Mouse (Mus musculus): ENCODE data around the gene Pgm5. TPM values are rescaled to one million over a fixed set of nuclear protein-coding genes. Genes with fewer than 3 reads are reported as not detected.

Gene Pgm5
- total and polyA plus RNA-seq, 3 experiments: not detected

GRCm38 (mm10) chr19:24897006-24897895 is 35.6 kb upstream of the Pgm5 start:
- no peaks in the 10 kb centered on the region for H3K36me3 ChIP-seq (ENCODE audit: control insufficient read depth in 1 of 2, insufficient read depth in 2 of 2, low read length in 2 of 2)
- H3K9me3 ChIP-seq (replicated peaks; ENCODE audit: insufficient read depth, low read length): no peaks in the 10 kb centered on the region
- H3K4me3 ChIP-seq (ENCODE audit: control insufficient read depth in 1 of 2, insufficient read depth in 1 of 2, low read depth in 2 of 2, low read length in 2 of 2): no peak overlapping the region
- H3K9ac ChIP-seq (ENCODE audit: control insufficient read depth, low read depth, low read length, poor library complexity, severe bottlenecking): no peak overlapping the region
- H3K4me1 ChIP-seq (ENCODE audit: control insufficient read depth in 1 of 2, insufficient read depth in 2 of 2, low read length in 2 of 2): no peaks in the 10 kb centered on the region
- H3K79me2 ChIP-seq (ENCODE audit: control insufficient read depth, insufficient read depth, low read length, poor library complexity): no peaks in the 10 kb centered on the region
- H3K27me3 ChIP-seq (ENCODE audit: control insufficient read depth in 1 of 2, insufficient read depth in 2 of 2, low read length in 2 of 2): no peaks in the 10 kb centered on the region
- DNase-seq (ENCODE audit: low read depth, low spot score): no peak
- H3K27ac ChIP-seq (ENCODE audit: control insufficient read depth, low read depth, low read length): no peak overlapping the region
- TF ChIP-seq MYB (IDR thresholded peaks at IDR 0.05; ENCODE audit: low read depth, low read length) (no peak), CTCF (IDR thresholded peaks at IDR 0.05 in 2 of 3, conservative IDR thresholded peaks at IDR 0.05 in 1 of 3; ENCODE audit: control insufficient read depth in 1 of 3, insufficient read depth in 1 of 3, low read depth in 2 of 3, low read length in 3 of 3, poor library complexity in 1 of 3, severe bottlenecking in 1 of 3) (no peak), MYC (IDR thresholded peaks at IDR 0.05; ENCODE audit: low read depth, low read length) (no peak), ELF1 (IDR thresholded peaks at IDR 0.05; ENCODE audit: low read depth, low read length) (no peak), MAFK (IDR thresholded peaks at IDR 0.05; ENCODE audit: borderline replicate concordance, low read depth, low read length) (no peak), TAL1 (IDR thresholded peaks at IDR 0.05; ENCODE audit: low read length) (no peak), GABPA (IDR thresholded peaks at IDR 0.05; ENCODE audit: low read depth, low read length) (no peak), USF2 (IDR thresholded peaks at IDR 0.05; ENCODE audit: borderline replicate concordance in 1 of 2, insufficient read depth in 1 of 2, low read depth in 1 of 2, low read length in 2 of 2) (no peak), GATA1 (IDR thresholded peaks at IDR 0.05; ENCODE audit: low read depth, low read length) (no peak)

GRCm38 (mm10) chr19:24896536-24896935 is 34.9 kb upstream of the Pgm5 start:
- no peak for TF ChIP-seq ZC3H11A (IDR thresholded peaks at IDR 0.05; ENCODE audit: low read depth, low read length)
- no peak for TF ChIP-seq MXI1 (IDR thresholded peaks at IDR 0.05; ENCODE audit: low read depth, low read length)
- TF ChIP-seq UBTF (IDR thresholded peaks at IDR 0.05; ENCODE audit: borderline replicate concordance, insufficient read depth, low read depth, low read length): no peak
- TF ChIP-seq ELF1 (IDR thresholded peaks at IDR 0.05; ENCODE audit: low read depth, low read length): no peak
- TF ChIP-seq MEF2A (IDR thresholded peaks at IDR 0.05; ENCODE audit: extremely low read depth, insufficient replicate concordance, low read depth, low read length, poor library complexity, severe bottlenecking): no peak
- no peak for TF ChIP-seq RAD21 (IDR thresholded peaks at IDR 0.05; ENCODE audit: low read depth, low read length)
- TF ChIP-seq MAFK (IDR thresholded peaks at IDR 0.05; ENCODE audit: borderline replicate concordance, low read depth, low read length): no peak
- TF ChIP-seq HCFC1 (IDR thresholded peaks at IDR 0.05; ENCODE audit: low read depth, low read length): no peak
- TF ChIP-seq SIN3A (IDR thresholded peaks at IDR 0.05; ENCODE audit: low read length): no peak
- TF ChIP-seq E2F4 (IDR thresholded peaks at IDR 0.05; ENCODE audit: borderline replicate concordance, low read depth, low read length): no peak
- TF ChIP-seq CHD1 (IDR thresholded peaks at IDR 0.05; ENCODE audit: low read depth, low read length): no peak
- TF ChIP-seq CTCF (IDR thresholded peaks at IDR 0.05 in 2 of 3, conservative IDR thresholded peaks at IDR 0.05 in 1 of 3; ENCODE audit: control insufficient read depth in 1 of 3, insufficient read depth in 1 of 3, low read depth in 2 of 3, low read length in 3 of 3, poor library complexity in 1 of 3, severe bottlenecking in 1 of 3): no peak
- no peak for DNase-seq (ENCODE audit: low read depth, low spot score)
- Histone ChIP-seq H3K79me2 (ENCODE audit: control insufficient read depth, insufficient read depth, low read length, poor library complexity) (no peaks in the 10 kb centered on the region), H3K36me3 (ENCODE audit: control insufficient read depth in 1 of 2, insufficient read depth in 2 of 2, low read length in 2 of 2) (no peaks in the 10 kb centered on the region), H3K27ac (ENCODE audit: control insufficient read depth, low read depth, low read length) (no peak overlapping the region), H3K27me3 (ENCODE audit: control insufficient read depth in 1 of 2, insufficient read depth in 2 of 2, low read length in 2 of 2) (no peaks in the 10 kb centered on the region), H3K4me3 (ENCODE audit: control insufficient read depth in 1 of 2, insufficient read depth in 1 of 2, low read depth in 2 of 2, low read length in 2 of 2) (no peak overlapping the region), H3K9ac (ENCODE audit: control insufficient read depth, low read depth, low read length, poor library complexity, severe bottlenecking) (no peak overlapping the region), H3K9me3 (replicated peaks; ENCODE audit: insufficient read depth, low read length) (no peaks in the 10 kb centered on the region), H3K4me1 (ENCODE audit: control insufficient read depth in 1 of 2, insufficient read depth in 2 of 2, low read length in 2 of 2) (no peaks in the 10 kb centered on the region)

Data from MEL (cell line).